Comparison of ENCODE assay signal across 23 mouse cellular contexts in the genomic region with DNA sequence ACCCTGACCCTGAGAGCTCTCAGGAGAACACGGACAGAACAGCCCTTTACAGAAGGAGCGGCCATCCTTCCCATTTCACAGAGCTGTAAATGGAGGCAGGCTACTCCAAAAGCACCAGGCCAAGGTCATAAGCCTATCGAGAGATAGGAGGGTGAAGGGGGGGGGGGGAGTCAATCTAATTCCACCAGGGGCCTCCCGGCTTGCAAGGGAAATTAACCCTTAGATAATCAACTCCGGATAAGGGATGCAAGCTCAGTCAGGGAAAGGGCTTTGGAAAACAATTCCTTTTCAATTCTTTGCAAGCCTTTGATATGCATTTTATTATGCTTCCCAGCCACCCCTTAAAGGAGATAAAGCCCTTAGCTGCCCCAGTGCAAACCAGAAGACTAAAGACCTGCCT. TPM values are rescaled to one million over a fixed set of nuclear protein-coding genes. Genes with fewer than 3 reads are reported as not detected.
"Had no signal": no experiment of that assay in that cellular context is flagged by ENCODE, and none has a peak within 500 bp of the region (broad histone marks: within the 10 kb centered on the region; RNA-seq: fewer than 3 reads in every experiment).

No protein-coding gene starts in this region.

- DNase-seq: kidney, postnatal 25 days; layer of hippocampus, adult 9-11 months; lung, adult 18-20 months; lung, postnatal 10 days; lung, postnatal 36 days; retina, postnatal 1 day; right cerebral cortex, postnatal 25 days; thymus, adult 18-20 months; thymus, postnatal 36 days had no signal

- ATAC-seq: midbrain, embryonic 13.5 days; midbrain, embryonic 16.5 days had no signal

- H3K4me1 ChIP-seq: midbrain, embryonic 13.5 days had no signal

- H3K4me3 ChIP-seq: layer of hippocampus, adult 2 months; lung, embryonic 15.5 days; megakaryocyte, embryonic 14.5 days; midbrain, embryonic 10.5 days; midbrain, embryonic 13.5 days; myocyte; neural tube, embryonic 13.5 days had no signal

- H3K27me3 ChIP-seq: lung, embryonic 15.5 days; midbrain, embryonic 13.5 days had no signal

- H3K36me3 ChIP-seq: midbrain, embryonic 13.5 days; neural tube, embryonic 13.5 days had no signal

- H3K27ac ChIP-seq: kidney, postnatal 0 days; layer of hippocampus, adult 2 months; liver, embryonic 14.5 days; lung, embryonic 15.5 days; midbrain, embryonic 10.5 days; midbrain, embryonic 13.5 days; neural tube, embryonic 13.5 days had no signal

RNA-seq across cellular contexts. Expression of a gene that starts 23.5 kb away (rescaled TPM):
- total RNA-seq: monocyte, adult 5-6 weeks; neutrophil, adult 5-6 weeks had no signal
- polyA plus RNA-seq: midbrain, embryonic 10.5 days had no signal

RNA-seq across cellular contexts. Expression of a gene that starts 25.5 kb away (rescaled TPM):
- total RNA-seq: monocyte, adult 5-6 weeks had no signal
- polyA plus RNA-seq: kidney, embryonic 14.5 days; kidney, postnatal 0 days; large intestine, adult 2 months; midbrain, embryonic 10.5 days; midbrain, embryonic 13.5 days had no signal

RNA-seq across cellular contexts. Expression of a gene that starts 32.3 kb away (rescaled TPM):
- total RNA-seq: monocyte, adult 5-6 weeks; neutrophil, adult 5-6 weeks had no signal
